Mouse (Mus musculus): Measurements from ENCODE around the gene Lypd6b.

Lypd6b gene

DNA sequence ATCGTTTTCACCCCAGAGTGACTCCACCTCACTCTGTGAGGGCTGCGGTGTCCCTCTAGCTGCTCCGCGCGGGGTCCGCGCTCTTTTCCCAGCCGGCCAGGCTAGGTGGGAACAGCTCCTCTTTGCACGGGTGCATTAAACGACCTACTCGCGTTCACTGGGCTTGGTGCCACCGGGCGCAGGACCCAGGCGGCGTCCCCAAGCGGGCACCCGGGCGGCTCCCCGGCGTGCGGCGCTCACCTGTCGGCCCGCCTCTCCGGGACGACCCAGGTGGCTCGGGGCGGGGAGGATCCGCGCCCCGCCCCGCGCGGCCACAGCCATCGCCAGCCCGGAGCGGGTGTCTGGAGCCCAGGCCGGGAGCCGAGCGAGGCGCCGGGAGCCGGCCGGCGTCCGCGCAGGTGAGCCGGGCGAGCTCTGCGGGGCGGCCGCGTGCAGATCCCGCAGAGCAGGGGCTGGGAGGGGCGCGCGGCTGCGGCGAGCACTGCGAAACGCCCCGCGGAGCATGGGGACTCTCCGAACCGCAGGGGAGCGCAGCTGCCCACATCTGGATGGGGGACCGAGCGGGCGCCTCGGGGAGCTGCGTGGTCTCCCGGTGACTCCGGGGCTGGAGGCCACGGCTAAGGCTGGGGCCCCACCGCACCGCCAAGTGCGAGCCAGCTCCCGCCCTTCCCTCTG lies at the start of gene Lypd6b:
Lypd6b (plus strand) TSS at position 313 of the 675 bp plus-strand sequence.
- CTCF ChIA-PET, result interaction anchor here (0.8 kb wide), 1 partner anchor 45 kb away, joined by 12 read pairs; no protein-coding TSS in a partner anchor

DNA sequence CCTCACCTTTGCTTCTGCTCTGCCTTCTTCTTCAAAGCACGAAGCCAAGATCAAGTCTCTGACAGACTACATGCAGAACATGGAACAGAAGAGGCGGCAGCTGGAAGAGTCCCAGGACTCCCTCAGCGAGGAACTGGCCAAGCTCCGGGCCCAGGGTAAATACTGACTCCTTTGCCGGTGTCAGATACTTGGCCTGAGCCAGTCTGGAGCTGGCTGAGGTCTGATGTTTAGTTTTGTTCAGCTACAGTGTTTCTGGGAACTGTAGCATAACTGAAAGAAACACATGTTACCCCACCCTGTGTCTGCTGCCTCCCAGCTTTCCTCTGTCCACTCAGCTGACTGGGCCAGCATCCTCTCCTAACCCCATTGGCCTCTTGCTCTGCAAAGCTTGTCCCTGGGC lies 48.4 kb upstream of the Lypd6b start:
- CTCF ChIA-PET, result no interaction called here

DNA sequence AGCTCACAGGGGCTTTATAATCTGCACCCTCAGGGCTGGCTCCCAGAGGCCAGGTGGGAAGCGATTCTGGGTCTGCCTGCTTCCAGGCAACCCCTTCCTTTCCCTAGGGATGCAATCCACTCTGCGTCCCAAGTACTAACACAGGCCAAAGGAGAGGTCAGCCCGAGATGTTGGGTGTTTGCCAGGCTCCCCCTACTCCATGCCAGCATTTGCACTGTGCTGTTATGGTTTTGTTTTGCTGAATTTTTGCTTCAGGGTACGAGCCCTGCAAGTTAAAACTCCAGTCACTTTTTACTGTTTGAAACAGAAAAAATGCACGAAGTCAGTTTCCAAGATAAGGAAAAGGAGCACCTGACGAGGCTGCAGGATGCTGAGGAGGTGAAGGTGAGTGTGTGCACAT lies 46.5 kb upstream of the Lypd6b start:
- CTCF ChIA-PET, result no interaction called here

DNA sequence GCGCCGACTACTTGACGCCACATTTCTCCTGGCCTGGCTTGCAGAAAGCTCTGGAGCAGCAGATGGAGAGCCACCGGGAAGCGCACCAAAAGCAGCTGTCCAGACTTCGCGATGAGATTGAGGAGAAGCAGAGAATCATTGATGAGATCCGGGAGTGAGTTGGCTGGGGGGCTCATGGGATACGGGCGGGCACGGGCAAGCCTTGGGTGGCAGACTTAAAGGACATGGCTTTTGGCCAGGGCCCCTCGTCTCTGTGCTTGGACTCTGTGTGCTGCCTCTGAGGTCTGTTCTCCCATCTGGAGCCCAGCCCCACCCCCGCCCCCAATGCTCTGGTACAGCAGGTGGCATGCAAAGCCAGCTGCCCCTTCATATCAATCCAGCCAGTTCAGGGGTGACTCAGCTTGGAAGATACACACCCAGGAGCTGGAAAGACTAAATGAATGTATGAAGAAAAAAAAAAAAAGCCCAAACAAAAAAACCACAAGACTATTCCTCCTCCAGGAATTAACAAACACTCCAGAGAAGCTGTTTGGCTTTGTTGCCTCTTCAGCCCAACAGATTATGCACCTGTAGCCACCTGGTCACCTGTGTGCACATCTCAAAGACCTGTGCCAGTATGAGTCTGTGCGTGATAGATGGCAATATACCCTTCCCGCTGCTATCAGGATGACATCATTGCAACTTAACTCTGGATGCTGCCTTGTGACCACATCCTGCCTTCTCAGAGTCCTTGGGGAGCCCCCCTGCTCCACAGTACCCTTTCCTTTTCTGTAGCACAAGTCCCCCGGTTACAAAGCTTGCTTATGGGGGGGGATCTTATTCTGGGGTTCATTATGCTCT lies 45.4 kb upstream of the Lypd6b start:
- CTCF ChIA-PET, result interaction anchor here (0.6 kb wide), 1 partner anchor 45 kb away, joined by 12 read pairs; no protein-coding TSS in a partner anchor

GRCm38 (mm10) chr2:49742919-49743318 lies 44.6 kb upstream of the Lypd6b start:
- CTCF ChIA-PET, result interaction anchor here (0.6 kb wide), 1 partner anchor 44 kb away, joined by 12 read pairs; no protein-coding TSS in a partner anchor

- CTCF ChIA-PET, result interaction anchor here (0.7 kb wide), 1 partner anchor 922 kb away, joined by 3 read pairs; no protein-coding TSS in a partner anchor
These were observed 43.7 kb upstream of the Lypd6b start for GRCm38 (mm10) chr2:49743775-49744174.

- CTCF ChIA-PET, result no interaction called here
These were observed 43.0 kb upstream of the Lypd6b start for GRCm38 (mm10) chr2:49744251-49745093.

- CTCF ChIA-PET, result no interaction called here
These were observed 42.2 kb upstream of the Lypd6b start for GRCm38 (mm10) chr2:49745094-49745781.

- CTCF ChIA-PET, result interaction anchor here (0.6 kb wide), 1 partner anchor 1727 kb away, joined by 8 read pairs; no protein-coding TSS in a partner anchor
These were observed 40.5 kb upstream of the Lypd6b start for GRCm38 (mm10) chr2:49746947-49747346.

GRCm38 (mm10) chr2:49747670-49748069 lies 39.8 kb upstream of the Lypd6b start:
- CTCF ChIA-PET, result no interaction called here

DNA sequence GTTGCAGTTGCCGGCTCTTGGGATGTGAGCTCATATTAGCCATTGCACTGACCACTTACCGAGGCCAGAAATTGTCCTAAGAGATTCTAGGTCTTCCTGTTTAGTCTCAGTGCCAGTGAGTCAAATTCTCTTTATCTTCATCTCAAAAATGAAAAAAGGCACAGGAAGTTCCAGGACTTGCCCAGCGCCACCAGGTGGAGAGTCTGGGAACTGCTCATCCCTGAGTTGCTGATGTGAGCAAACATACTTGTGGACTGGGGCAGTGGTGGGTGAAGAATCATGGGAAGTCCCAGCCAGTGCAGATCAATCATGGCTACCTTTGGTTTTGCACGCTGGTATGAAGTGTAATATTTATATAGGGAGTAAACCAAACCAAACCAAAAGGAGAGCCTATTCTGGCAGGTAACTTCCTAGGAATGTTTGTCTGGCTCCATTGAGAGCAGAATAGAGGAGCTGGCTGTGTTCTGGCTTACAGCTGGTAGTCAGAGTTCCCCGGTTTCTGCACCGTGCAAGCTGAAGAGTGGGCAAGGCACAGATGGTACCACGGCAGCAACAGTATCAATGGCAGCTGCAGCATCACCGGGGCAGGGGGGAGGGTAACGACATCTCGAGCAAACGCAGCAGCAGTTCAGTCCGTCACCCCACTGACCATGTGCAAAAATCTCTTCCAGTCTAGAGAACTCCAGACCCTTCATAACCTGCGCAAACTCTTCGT lies 38.7 kb upstream of the Lypd6b start:
- CTCF ChIA-PET, result no interaction called here

DNA sequence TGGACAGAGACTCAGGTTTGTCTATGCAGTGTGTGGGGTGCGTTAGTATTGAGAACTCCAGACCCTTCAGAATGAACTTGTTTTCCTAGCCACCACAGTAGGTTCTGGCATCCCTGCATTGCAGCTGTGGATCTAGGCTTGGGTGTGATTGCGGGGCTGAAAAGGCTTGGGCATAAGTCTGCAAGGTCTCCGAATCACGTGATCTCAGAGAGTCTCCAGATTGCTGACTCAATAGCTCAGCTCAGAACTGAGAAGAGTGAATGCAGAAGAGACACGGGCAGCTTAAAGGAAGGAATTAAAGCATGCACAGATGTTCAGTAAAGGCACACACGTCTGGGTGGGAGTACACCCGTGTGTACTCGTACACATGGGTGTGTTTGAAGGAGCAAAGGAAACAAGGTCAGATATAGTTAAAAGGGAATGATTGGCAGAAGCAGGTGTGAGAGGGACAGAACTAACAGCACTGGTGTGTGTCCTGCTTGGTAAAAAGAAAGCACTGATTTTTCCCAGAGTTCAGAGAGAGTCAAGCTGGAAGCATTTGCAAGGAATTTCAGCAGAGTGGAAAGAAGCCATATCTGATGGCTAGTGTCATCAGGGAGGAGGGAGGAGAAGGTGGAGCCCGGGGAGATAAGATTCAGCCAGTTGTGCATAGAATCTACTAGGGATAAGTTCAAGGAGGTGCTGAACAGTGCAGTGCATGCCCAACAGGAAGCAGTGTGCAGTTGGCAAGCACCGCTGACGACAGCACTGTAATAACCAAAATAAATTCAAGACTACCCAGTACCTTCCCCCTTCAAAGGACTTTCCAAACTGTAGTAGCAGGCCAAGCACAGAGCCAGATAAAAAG lies 37.5 kb upstream of the Lypd6b start:
- CTCF ChIA-PET, result no interaction called here

DNA sequence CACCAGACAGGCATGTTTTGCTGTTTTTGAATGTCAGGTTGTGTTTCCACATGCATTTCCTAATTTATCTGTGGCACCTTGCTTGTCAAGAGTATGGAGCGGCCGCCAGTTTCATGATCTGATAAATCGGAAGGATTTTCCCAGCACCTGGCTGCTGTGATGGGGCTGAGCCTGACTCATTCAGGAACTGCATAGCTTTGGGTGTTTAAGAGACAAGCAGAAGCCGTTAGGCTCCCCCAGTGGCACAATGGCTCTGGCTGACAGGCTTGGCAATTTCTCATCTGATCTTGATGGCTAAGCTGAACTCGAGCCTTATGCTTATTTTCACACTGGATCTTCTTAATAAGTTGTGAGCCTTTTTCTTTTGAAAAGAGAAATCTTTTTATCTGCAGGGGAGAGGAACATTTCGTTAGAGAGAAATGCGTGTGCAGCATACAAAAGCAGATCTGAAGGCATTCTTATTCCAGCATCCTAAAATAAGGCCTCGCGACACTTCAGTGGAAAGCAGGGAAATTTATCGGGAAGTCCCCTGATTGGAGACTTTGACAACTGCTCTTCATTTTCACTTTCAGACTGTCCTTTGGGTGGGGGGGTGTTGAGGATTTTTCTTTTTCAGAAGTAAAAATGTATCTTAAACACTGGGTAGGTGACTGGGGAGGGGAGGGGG lies 35.8 kb upstream of the Lypd6b start:
- CTCF ChIA-PET, result interaction anchor here (0.6 kb wide), 1 partner anchor 14 kb away, joined by 3 read pairs; no protein-coding TSS in a partner anchor

- CTCF ChIA-PET, result interaction anchor here (0.6 kb wide), 1 partner anchor 15 kb away, joined by 3 read pairs; no protein-coding TSS in a partner anchor
These were observed 35.3 kb upstream of the Lypd6b start for GRCm38 (mm10) chr2:49752211-49752607.

DNA sequence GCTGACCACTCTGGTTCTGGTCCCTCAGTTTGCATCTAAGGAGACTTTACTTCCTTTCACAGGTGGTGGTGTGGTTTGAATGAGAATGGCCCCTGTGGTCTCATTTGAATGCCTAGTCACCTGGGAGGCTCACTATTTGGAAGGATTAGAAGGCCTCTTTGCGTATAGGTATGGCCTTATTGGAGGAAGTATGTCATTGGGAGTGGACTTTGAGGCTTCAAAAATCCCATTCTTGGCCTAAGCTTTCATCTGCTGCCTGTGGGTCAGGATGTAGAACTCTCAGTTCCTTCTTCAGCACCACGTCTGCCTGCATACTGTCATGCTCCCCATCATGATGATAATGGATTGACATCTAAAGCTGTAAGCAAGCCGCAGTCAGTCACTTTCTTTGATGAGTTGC lies 34.4 kb upstream of the Lypd6b start:
- CTCF ChIA-PET, result no interaction called here

GRCm38 (mm10) chr2:49755054-49755453 lies 32.4 kb upstream of the Lypd6b start:
- CTCF ChIA-PET, result interaction anchor here (0.6 kb wide), 1 partner anchor 15 kb away, joined by 4 read pairs; no protein-coding TSS in a partner anchor

GRCm38 (mm10) chr2:49757616-49758015 lies 29.9 kb upstream of the Lypd6b start:
- CTCF ChIA-PET, result no interaction called here

DNA sequence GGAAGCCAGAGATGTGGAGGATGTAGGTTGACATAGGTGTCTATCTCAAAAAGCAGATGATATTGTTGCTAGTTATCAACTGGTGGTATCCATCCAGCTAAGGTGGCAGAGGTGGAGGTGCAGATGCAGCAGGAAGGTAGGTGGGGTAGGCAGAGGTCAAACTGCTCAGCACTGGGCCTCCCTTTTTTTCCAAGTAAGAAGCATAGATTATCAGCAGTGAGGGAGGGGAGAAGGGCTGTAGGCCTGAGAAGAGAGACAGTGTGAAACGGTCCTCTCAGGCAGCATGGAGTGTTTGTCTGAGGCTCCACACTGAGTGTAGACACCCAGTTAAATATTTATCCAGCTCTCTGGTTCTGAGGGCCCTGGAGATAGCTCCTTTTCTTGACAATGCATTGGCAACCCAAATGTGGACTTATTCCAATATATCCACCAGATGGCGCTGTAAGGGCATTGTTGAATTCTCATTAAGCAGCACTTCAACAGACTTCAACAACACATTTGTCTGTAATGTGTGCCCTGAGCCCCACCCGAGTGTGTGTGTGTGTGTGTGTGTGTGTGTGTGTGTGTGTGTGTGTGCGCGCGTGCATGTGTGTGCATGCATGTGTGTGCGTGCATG lies 23.0 kb upstream of the Lypd6b start:
- CTCF ChIA-PET, result interaction anchor here (0.7 to 1.0 kb wide), 3 partner anchors 524 to 1969 kb away, joined by 3 to 4 read pairs (median 4); no protein-coding TSS in a partner anchor
